Mouse (Mus musculus) liver, embryonic 14.5 days (tissue): ENCODE results near the gene Mtmr6. TPM values are rescaled to one million over a fixed set of nuclear protein-coding genes. Genes with fewer than 3 reads are reported as not detected.

Experiments
- ATAC-seq: fragments of 200-750 bp; cut with Nextera tagmentation; 2 replicates; pipeline ENCODE4 v1.8.0; 2017; ENCODE audit warnings: moderate number of reproducible peaks, mild to moderate bottlenecking, moderate library complexity; ENCODE audit not compliant: insufficient read depth
- DNase-seq, 3 experiments: peaks; one replicate each; pipeline ENCODE4 v3.0.0-alpha.2; 2012 to 2013; ENCODE audit warnings: low read depth in 3 of 3, low spot score in 3 of 3
- H3K27ac ChIP-seq: fragments of 300-500 bp; sonication (generic); 2 replicates; pipeline ENCODE4 v1.5.1; 2014; ENCODE audit warnings: moderate library complexity, mild to moderate bottlenecking, control low read depth, inconsistent platforms
- H3K27me3 ChIP-seq: fragments of 300-500 bp; sonication (generic); 2 replicates; pipeline ENCODE4 v1.6.1; 2014; ENCODE audit warnings: mild to moderate bottlenecking, low read length, moderate library complexity; ENCODE audit not compliant: control insufficient read depth, insufficient read depth
- H3K36me3 ChIP-seq: fragments of 300-500 bp; sonication (generic); replicated peaks from 2 replicates; pipeline ENCODE4 v1.6.1; 2014; ENCODE audit warnings: low read depth; ENCODE audit not compliant: control insufficient read depth, insufficient read depth
- H3K4me1 ChIP-seq, 2 experiments: fragments of 200-500 bp in 1 of 2; fragments of 300-500 bp in 1 of 2; sonication (generic) in 1 of 2; replicated peaks; 2 replicates each; pipeline ENCODE4 v1.6.1; 2012 to 2014; ENCODE audit warnings: antibody characterized with exemption in 1 of 2, inconsistent platforms in 1 of 2, low read length in 1 of 2; ENCODE audit not compliant: control insufficient read depth in 2 of 2, insufficient read depth in 2 of 2
- H3K4me2 ChIP-seq: fragments of 300-500 bp; sonication (generic); 2 replicates; pipeline ENCODE4 v1.6.1; 2014; ENCODE audit warnings: low read depth, mild to moderate bottlenecking, control low read depth, moderate library complexity
- H3K4me3 ChIP-seq, 2 experiments: fragments of 200-500 bp in 1 of 2; fragments of 300-500 bp in 1 of 2; sonication (generic) in 1 of 2; 2 replicates each; pipeline ENCODE4 v1.5.1; 2012 to 2014; ENCODE audit warnings: low read depth in 2 of 2, low read length in 2 of 2, mild to moderate bottlenecking in 2 of 2, control low read depth in 1 of 2, inconsistent platforms in 1 of 2, moderate library complexity in 1 of 2; ENCODE audit not compliant: insufficient read depth in 1 of 2
- H3K9ac ChIP-seq: fragments of 300-500 bp; sonication (generic); replicated peaks from 2 replicates; pipeline ENCODE4 v1.6.1; 2014; ENCODE audit warnings: mild to moderate bottlenecking, control low read depth, moderate library complexity
- H3K9me3 ChIP-seq: fragments of 300-500 bp; sonication (generic); 2 replicates; pipeline ENCODE4 v1.6.1; 2016; ENCODE audit warnings: low read length, mixed read lengths; ENCODE audit not compliant: control insufficient read depth
- CTCF ChIP-seq: IDR thresholded peaks from 2 replicates; pipeline ENCODE4 v1.5.1; 2016; ENCODE audit warnings: antibody characterized with exemption, low read depth, control low read depth
- EP300 ChIP-seq: IDR thresholded peaks from 2 replicates; pipeline ENCODE4 v1.6.1; 2016; ENCODE audit warnings: antibody characterized with exemption, low read depth
- WGBS: fragments of 180-500 bp; shearing (Covaris S2); extraction: QIAGEN DNeasy Blood & Tissue Kit; methylation state at CpG from one replicate; pipeline ENCODE4 v1.1.7; 2014; ENCODE audit not compliant: insufficient replicate concordance; 5-methylcytosine and 5-hydroxymethylcytosine counted together
- microRNA counts: library from miRNA; unstranded; fragments of <30 nt; microRNA quantifications from one replicate; lab custom pipeline; 2016
- microRNA-seq: library from miRNA; unstranded; fragments of <30 nt; microRNA quantifications from one replicate; pipeline ENCODE4, GENCODE M21; 2016
- polyA plus RNA-seq, 2 experiments: library from polyadenylated mRNA; depleted of rRNA in 1 of 2; stranded (reverse) in 1 of 2; unstranded in 1 of 2; fragments of >200 nt; fragmentation: Nextera tagmentation in 1 of 2; extraction: Ambion mirVana in 1 of 2; gene quantifications; 2 replicates each; pipeline versions ENCODE4 v1.2.1 to v1.2.3; 2012 to 2014

Mtmr6 gene
- polyA plus RNA-seq, 2 experiments: 7.8 to 13.4 TPM

GRCm38 (mm10) chr14:60340570-60340969, 75.5 kb downstream of the Mtmr6 start:
- Histone ChIP-seq H3K36me3 (no peaks in the 10 kb centered on the region), H3K27ac (no peak overlapping the region), H3K9me3 (no peaks in the 10 kb centered on the region), H3K4me2 (no peak overlapping the region), H3K4me3 (no peak overlapping the region), H3K27me3 (no peaks in the 10 kb centered on the region), H3K9ac (no peak overlapping the region), H3K4me1 (no peaks in the 10 kb centered on the region)
- 57% methylated on average over 4 of the region's 4 CpGs for WGBS
- DNase-seq (no peak), ATAC-seq (no peak)
- no peak for TF ChIP-seq EP300
- TF ChIP-seq CTCF: no peak

- Histone ChIP-seq H3K27ac (no peak overlapping the region), H3K4me2 (no peak overlapping the region), H3K27me3 (no peaks in the 10 kb centered on the region), H3K9me3 (no peaks in the 10 kb centered on the region), H3K9ac (no peak overlapping the region), H3K4me3 (no peak overlapping the region), H3K36me3 (no peaks in the 10 kb centered on the region), H3K4me1 (no peaks in the 10 kb centered on the region)
- TF ChIP-seq EP300: no peak
- TF ChIP-seq CTCF: no peak
- DNase-seq (no peak), ATAC-seq (no peak)
- 58% methylated on average over 6 of the region's 6 CpGs for WGBS
Measured at GRCm38 (mm10) chr14:60345326-60345876, 80.4 kb downstream of the Mtmr6 start.

MicroRNAs encoded within 50 kb of the gene (microRNA counts, 519-probe panel; counts per million panel counts)
- microRNA mmu-miR-719 (lab: Ali Mortazavi, UCI): 69.9 counts per million

Small RNA genes within 50 kb of the gene (microRNA-seq; reads per million reads assigned to microRNA genes)
- not detected for gene Mir719

Other genes with a start within 250 kb of the Mtmr6 start
- 0.51 and 0.61 TPM in 2 replicates for gene Atp8a2, start 68.0 kb upstream of the Mtmr6 start, polyA plus RNA-seq (2012; rRNA removed)
- 1.8 and 2.3 TPM in 2 replicates for gene Atp8a2, start 68.0 kb upstream of the Mtmr6 start, polyA plus RNA-seq (2014; fragmentation: Nextera tagmentation; extraction: Ambion mirVana)
- 0.03 TPM in 1 of 2 replicates, not detected in the other for gene Nupl1, start 13.8 kb upstream of the Mtmr6 start, polyA plus RNA-seq (2012; rRNA removed)
- not detected in 2 replicates for gene Nupl1, start 13.8 kb upstream of the Mtmr6 start, polyA plus RNA-seq (2014; fragmentation: Nextera tagmentation; extraction: Ambion mirVana)
- 15.0 and 20.4 TPM in 2 replicates for gene Gm49336, start 13.7 kb upstream of the Mtmr6 start, polyA plus RNA-seq (2012; rRNA removed)
- gene Gm49336, start 13.7 kb upstream of the Mtmr6 start, polyA plus RNA-seq (2014; fragmentation: Nextera tagmentation; extraction: Ambion mirVana): 35.9 and 40.4 TPM in 2 replicates
- 0.17 and 0.18 TPM in 2 replicates for gene Amer2, start 108.0 kb downstream of the Mtmr6 start, polyA plus RNA-seq (2012; rRNA removed)
- gene Amer2, start 108.0 kb downstream of the Mtmr6 start, polyA plus RNA-seq (2014; fragmentation: Nextera tagmentation; extraction: Ambion mirVana): 0.15 and 0.23 TPM in 2 replicates